Mouse (Mus musculus) spleen, adult 2 months (tissue): ENCODE data around the gene Cdca3.

ENCODE experiments used
- CTCF ChIP-seq: fragments of 200-500 bp; IDR thresholded peaks from 2 replicates; pipeline ENCODE4 v1.5.1; 2011; ENCODE audit warnings: mild to moderate bottlenecking, inconsistent platforms; ENCODE audit not compliant: insufficient read depth, insufficient read length, insufficient replicate concordance; ENCODE audit errors: extremely low read depth
- POLR2A ChIP-seq: fragments of 200-500 bp; IDR thresholded peaks from 2 replicates; pipeline ENCODE4 v1.6.1; 2011; ENCODE audit warnings: low read depth, low read length, inconsistent platforms

DNA sequence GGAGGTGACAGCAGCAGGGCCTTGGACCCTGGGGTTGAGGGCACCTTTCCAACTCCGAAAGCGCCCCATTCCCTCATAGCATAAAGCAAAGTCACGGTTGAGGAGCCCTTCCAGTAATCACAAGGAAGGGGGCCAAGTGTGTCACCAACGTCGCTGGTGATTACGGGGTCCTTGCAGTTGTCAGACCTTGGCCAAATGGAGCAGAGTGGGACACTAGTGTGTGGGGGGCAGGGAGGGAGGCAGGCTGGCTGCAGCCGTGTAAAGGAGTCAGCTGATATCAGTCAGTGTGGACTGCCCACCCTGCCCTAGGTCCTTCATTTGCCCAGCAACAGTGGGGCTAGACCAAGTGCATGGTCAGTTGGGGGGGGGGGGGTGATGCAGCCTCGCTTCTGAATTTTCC is 14.9 kb upstream of the Cdca3 start:
- no peak for TF ChIP-seq CTCF
- TF ChIP-seq POLR2A: no peak
